Mouse (Mus musculus) CD4-positive, CD25-positive, alpha-beta regulatory T cell, adult 2 months (primary cell): Measurements from ENCODE around the gene Kcnma1.

Experiments used
- DNase-seq: peaks from one replicate; pipeline ENCODE4 v3.0.0-alpha.2; 2012; ENCODE audit warnings: low read depth, low spot score

Gene Kcnma1

DNA sequence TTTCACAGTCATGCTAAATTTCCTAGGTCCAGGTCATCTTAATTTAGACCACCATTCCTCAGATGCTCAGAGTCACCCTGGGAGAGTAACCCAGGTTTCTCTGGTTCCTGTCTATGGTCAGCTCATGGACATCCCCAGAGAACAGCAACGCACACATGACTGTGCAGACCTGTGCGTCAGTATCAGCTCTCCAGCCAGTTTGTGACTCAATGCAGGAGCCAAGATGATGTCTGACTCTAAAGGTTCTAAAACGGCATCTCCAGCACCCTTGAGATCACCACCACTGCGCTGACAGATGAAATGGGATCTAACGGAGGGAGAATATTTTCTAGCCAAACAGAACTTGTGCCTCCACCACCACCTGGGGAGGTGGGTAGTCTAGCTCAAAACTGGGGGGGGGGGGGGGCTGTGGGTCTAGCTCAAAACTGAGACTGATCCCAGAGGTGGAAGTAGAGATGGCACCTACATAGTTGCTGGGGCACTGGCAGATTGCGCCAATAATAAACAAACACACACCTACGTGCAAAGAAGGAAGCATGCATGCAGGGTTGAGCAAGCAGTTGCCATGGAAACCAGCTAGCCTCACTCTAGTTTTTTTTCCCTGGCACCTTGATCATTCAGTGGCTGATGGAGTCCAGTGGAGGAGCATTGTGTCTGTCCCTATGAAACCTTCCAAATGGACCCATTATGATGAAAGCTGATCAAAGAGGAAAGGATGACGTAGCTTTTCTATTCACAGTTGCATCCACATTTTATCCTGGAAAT is 231.3 kb downstream of the Kcnma1 start:
- no peak for DNase-seq

DNA sequence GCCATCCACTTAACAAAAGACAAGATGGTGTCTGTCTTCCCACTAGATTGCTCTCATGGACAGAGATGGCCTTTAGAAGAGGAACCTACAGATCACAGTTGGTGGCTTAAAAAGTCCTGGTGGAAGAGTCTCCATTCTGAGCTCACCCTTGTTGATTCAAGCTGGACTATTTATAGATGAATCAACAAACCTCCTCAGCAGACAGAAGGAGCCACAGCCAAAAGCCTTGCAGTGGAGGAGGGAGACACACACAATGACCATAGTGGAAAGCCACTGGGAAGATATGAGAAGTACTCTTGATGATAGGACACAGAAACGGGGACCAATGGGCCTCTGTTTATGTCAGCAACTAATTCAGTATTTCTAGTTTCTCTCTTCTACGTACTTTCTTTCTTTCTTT is 239.7 kb downstream of the Kcnma1 start:
- no peak for DNase-seq

DNA sequence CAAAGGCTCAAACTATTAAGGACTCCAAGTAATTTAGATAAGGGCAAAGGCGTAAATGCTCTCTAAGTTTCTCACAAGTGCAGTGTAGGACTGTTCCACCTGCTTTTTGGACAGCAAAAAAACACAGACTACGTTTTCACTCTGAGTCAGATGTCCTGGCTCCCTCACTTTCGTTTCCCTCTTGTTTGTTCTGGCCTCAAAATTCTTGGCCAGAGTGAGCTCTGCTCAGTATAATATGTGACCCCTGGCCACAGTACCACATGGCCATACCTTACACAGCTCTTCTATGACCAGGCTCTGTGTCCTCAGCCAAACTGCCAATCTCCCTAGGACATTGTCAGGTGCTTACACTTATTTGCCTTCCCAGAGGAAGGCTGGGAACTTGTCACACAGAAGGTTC is 241.6 kb downstream of the Kcnma1 start:
- DNase-seq = no peak

- no peak for DNase-seq
Observed at GRCm38 (mm10) chr14:23771794-23772193, 242.5 kb downstream of the Kcnma1 start.

DNA sequence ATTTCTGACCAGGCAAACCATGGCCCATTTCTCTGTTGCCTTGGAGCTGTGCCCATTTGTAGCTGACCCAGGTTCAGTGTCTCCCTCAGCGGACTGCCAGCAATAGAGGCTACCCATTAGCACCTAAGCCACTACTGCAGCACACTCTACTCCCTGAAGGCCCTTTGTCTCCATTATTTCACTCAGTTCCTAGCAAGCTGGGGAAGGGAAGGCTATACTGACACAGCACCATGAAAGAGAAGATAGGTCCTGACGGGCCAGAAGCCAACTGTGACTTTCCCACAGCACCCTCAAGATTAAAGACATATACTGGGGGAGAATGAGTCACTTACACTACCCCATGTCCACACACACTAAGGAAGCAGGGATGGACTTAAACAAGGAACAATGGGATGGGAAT is 251.8 kb downstream of the Kcnma1 start:
- DNase-seq = no peak

DNA sequence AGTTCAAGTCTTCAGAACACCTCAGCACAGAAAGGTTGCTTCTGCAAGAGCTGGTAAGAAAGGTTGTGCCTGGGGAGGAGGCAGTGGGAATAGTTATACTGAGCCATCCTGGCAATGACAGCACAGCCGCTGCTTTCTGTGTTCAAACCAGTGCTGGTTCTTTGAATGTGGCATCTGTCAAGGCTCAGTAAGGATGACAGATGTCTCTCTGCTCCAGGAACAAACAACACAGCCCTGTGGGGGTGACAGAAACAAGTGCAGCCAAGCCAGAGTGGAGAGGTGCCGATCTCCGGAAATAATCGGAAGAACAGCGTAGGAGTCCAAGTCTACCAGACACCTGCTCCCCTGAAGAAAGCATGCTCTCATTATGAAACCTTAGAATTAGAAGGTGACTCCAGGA is 254.7 kb downstream of the Kcnma1 start:
- no peak for DNase-seq

DNA sequence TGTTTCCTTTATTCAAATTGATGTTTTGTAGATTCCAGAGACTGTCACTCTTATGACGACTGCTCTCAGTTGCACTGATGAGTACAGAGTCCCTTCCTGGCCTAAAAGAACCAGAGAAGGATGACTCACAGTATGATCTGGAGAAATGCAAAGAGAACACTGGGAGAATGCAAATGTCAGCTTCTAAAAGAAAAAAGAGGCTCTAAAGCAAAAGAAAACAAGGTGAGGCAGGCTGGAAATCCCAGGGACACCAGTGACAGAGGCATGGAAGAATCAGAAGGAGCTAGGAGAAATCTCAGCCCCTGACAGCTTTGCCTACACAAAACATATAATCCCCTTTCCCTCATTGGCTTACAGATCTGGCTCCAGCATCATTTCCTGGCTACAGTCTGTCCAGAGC is 255.9 kb downstream of the Kcnma1 start:
- DNase-seq = no peak

DNA sequence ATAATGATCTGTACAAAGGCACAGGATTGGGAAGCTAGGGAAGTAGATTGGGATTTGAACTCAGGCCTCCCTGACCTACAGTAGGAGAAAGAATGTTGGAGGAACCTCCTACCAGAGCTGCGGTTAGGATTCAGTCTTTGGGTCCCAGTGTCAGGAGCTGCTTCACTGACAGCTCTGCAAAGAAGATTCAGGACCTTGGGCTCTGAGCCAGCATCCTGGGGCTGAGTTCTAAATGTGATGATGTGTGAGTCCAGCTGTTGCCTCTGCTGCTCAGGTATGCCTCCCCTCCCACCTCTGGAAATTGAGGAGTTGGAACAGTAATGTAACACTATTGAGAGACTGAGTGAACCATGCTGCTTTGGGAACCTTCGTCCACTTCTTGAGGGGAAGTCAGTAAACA is 266.3 kb downstream of the Kcnma1 start:
- no peak for DNase-seq

- DNase-seq = no peak
Observed at GRCm38 (mm10) chr14:23746976-23747375, 267.3 kb downstream of the Kcnma1 start.

DNA sequence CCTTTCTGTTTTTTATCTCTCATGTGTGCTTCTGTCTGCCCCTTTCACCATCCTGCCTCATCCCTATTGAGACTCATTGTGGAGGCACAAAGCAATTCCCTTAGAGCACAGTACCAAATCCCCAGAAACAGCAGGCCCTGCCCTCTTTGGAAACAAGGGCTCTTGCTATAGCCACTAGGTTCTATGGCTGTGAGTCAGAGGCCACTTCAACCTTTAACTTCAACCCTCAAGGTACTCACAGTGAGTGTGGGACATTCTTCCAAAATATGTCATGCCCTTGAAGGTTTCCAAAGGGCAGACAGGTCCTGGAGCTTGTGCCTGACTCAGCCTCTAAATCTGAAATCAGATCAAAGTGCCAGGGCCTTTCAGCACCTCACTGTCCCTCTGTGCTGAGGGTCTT is 272.8 kb downstream of the Kcnma1 start:
- no peak for DNase-seq

DNA sequence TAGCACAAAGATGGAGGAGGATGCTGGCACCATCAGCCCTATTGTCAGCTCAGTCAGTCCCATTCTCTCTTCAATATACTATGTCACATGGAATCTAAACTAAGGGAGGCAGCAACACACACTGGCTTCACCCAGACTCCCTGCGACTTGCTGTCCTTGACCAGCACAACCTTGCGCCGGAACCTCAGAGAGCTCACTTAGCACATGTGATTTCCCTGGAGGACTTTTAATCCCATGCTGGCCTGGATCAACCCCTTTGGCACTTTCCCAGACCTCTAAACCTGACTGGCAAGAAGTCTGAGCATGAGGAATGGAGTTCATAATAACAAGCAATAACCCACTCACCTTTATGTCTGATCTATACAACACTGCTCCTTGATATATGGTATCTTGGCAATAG is 280.1 kb downstream of the Kcnma1 start:
- DNase-seq = no peak

GRCm38 (mm10) chr14:23729377-23729776 is 284.9 kb downstream of the Kcnma1 start:
- no peak for DNase-seq

GRCm38 (mm10) chr14:23723701-23724430 is 290.4 kb downstream of the Kcnma1 start:
- DNase-seq = no peak

GRCm38 (mm10) chr14:23719246-23719645 is 295.0 kb downstream of the Kcnma1 start:
- no peak for DNase-seq

DNA sequence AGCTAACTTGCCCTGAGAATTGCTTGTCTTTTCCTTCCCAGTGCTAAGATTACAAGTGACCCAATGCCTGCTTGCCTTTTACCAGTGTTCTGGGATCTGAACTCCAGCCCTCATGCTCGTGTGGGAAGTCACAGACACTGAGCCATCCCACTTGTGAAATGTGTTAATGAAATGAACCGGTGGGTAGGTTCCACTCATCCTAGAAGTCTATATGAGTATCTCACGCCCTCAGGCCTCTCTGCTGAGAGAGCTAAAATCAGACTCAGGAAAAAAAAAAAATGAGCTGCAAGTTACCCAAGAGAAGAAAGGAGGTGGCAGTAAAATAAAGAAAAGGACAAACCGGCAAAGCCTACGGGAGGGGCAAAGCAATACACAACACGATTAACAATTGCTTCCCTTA is 295.6 kb downstream of the Kcnma1 start:
- DNase-seq = no peak

GRCm38 (mm10) chr14:23714396-23715131 is 299.7 kb downstream of the Kcnma1 start:
- no peak for DNase-seq

- no peak for DNase-seq
Observed at GRCm38 (mm10) chr14:23712891-23713290, 301.4 kb downstream of the Kcnma1 start.

- no peak for DNase-seq
Observed at GRCm38 (mm10) chr14:23710954-23711353, 303.3 kb downstream of the Kcnma1 start.

DNA sequence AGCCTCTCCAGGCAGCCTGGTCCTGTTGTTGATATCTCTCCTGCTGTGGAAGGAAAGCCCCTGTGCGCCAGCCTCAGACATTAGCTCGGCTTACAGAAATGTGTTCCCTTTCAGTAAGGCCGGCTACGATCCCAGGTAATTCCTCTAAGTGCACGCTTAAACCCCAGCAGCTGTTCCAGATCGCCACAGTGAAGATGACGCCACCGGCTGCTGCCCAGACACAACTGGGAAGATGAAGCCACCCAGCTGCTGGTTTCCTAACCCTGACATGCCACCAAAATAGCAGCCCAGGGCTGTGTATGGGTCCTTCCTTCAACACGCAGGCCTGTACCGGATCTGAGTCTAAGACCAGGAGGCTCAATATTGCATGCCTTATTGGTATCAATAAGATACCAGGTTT is 307.5 kb downstream of the Kcnma1 start:
- DNase-seq = no peak

DNA sequence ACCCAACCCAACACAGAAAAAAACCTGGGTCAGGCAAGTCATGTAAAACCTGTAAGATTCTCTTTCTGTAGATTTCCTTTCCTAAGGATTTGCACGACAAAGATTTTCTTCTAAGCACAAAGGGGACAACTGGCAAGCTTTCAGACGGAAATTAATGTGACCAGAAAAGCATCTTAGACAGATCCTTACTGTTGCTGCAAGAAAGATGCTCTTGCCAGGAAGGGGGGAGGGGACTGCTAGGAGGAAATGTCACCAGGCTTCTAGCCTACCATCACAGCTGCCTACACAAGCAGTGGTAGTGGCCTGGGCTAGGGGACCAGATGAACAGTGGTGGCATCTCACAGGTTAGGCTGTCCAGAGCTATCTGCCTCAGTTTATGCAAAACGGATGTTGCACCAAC is 308.6 kb downstream of the Kcnma1 start:
- no peak for DNase-seq

- DNase-seq = no peak
Observed at GRCm38 (mm10) chr14:23704303-23704702, 310.0 kb downstream of the Kcnma1 start.

- no peak for DNase-seq
Observed at GRCm38 (mm10) chr14:23696341-23696740, 317.9 kb downstream of the Kcnma1 start.

- DNase-seq = no peak
Observed at GRCm38 (mm10) chr14:23689681-23690080, 324.6 kb downstream of the Kcnma1 start.
